Mouse (Mus musculus): ENCODE measurements around the gene Wnt10b.

- no peak for TF ChIP-seq POLR2A (IDR thresholded peaks at IDR 0.05; ENCODE audit: extremely low read depth, insufficient read depth, low read length)
- TF ChIP-seq CTCF (IDR thresholded peaks at IDR 0.05; ENCODE audit: low read depth, low read length): no peak
Measured at GRCm38 (mm10) chr15:98733370-98733769, 44.6 kb downstream of the Wnt10b start.
